Mouse (Mus musculus) left cerebral cortex, postnatal 14 days (tissue): ENCODE measurements around the gene Osbpl8. TPM values are rescaled to one million over a fixed set of nuclear protein-coding genes. Genes with fewer than 3 reads are reported as not detected.

ENCODE experiments used
- DNase-seq, 2 experiments: peaks; one replicate each; pipeline ENCODE4 v3.0.0; 2021 to 2022; ENCODE audit warnings: low spot score in 2 of 2, mixed read lengths in 1 of 2
- intact Hi-C: fragments of 180-260 bp; cut with DNase I; formaldehyde crosslinking; loops from one replicate; pipeline ENCODE4 v1.15.1; 2025
- total RNA-seq, 2 experiments: library from RNA; stranded (reverse); gene quantifications; 2 replicates each; pipeline ENCODE4 v1.2.3; 2021

The Osbpl8 gene
- total RNA-seq, 2 experiments from 2014 or later = 75.1 to 77.7 TPM

- intact Hi-C loops = no loop called here
- DNase-seq = no peak
These were observed 109.0 kb downstream of the Osbpl8 start for GRCm38 (mm10) chr10:111273463-111274088.

- intact Hi-C loops = no loop called here
- no peak for DNase-seq
These were observed 111.3 kb downstream of the Osbpl8 start for GRCm38 (mm10) chr10:111275822-111276221.

GRCm38 (mm10) chr10:111297631-111298030 is 133.1 kb downstream of the Osbpl8 start:
- DNase-seq = no peak
- intact Hi-C loops = loop anchor here (1.0 kb wide), 1 partner anchor 176 kb away; the partner anchor contains the start of gene Nap1l1

- intact Hi-C loops = loop anchor here (1.0 kb wide), 1 partner anchor 175 kb away; the partner anchor contains the start of gene Nap1l1
- DNase-seq = peak; percentile 94 to 96
These were observed 133.9 kb downstream of the Osbpl8 start, which contains the start of gene Bbs10 for GRCm38 (mm10) chr10:111298140-111299098. Gene Bbs10 (plus strand): TSS chr10:111298679.

GRCm38 (mm10) chr10:111299591-111299990 is 135.0 kb downstream of the Osbpl8 start:
- peak in 1 of 2 experiments; percentile 52 for DNase-seq

GRCm38 (mm10) chr10:111301041-111301440 is 136.5 kb downstream of the Osbpl8 start:
- intact Hi-C loops = no loop called here
- DNase-seq = no peak

More at GRCm38 (mm10) chr10:111299591-111299990, 135.0 kb downstream of the Osbpl8 start:
- intact Hi-C loops = no loop called here

GRCm38 (mm10) chr10:111302486-111302885 is 137.9 kb downstream of the Osbpl8 start:
- no peak for DNase-seq
- intact Hi-C loops = no loop called here

GRCm38 (mm10) chr10:111308850-111309501 is 144.4 kb downstream of the Osbpl8 start:
- intact Hi-C loops = loop anchor here (5.0 kb wide), 2 partner anchors 73 to 653 kb away; no protein-coding TSS in a partner anchor
- no peak for DNase-seq

- DNase-seq = no peak
- intact Hi-C loops = no loop called here
These were observed 148.7 kb downstream of the Osbpl8 start for GRCm38 (mm10) chr10:111313282-111313681.

- DNase-seq = peak; percentile 24 to 57
These were observed 150.3 kb downstream of the Osbpl8 start for GRCm38 (mm10) chr10:111314636-111315395.

GRCm38 (mm10) chr10:111315940-111316339 is 151.4 kb downstream of the Osbpl8 start:
- intact Hi-C loops = no loop called here
- DNase-seq = peak in 1 of 2 experiments; percentile 39

More at GRCm38 (mm10) chr10:111314636-111315395, 150.3 kb downstream of the Osbpl8 start:
- intact Hi-C loops = no loop called here

- intact Hi-C loops = no loop called here
- DNase-seq = peak; percentile 66 to 90
These were observed 153.5 kb downstream of the Osbpl8 start for GRCm38 (mm10) chr10:111318021-111318420.

GRCm38 (mm10) chr10:111318805-111319500 is 154.4 kb downstream of the Osbpl8 start:
- DNase-seq = no peak
- intact Hi-C loops = no loop called here

- intact Hi-C loops = no loop called here
- no peak for DNase-seq
These were observed 156.0 kb downstream of the Osbpl8 start for GRCm38 (mm10) chr10:111320579-111320978.

GRCm38 (mm10) chr10:111327957-111328356 is 163.4 kb downstream of the Osbpl8 start:
- DNase-seq = no peak
- intact Hi-C loops = no loop called here

GRCm38 (mm10) chr10:111329326-111329725 is 164.8 kb downstream of the Osbpl8 start:
- intact Hi-C loops = no loop called here
- no peak for DNase-seq

GRCm38 (mm10) chr10:111334902-111335301 is 170.3 kb downstream of the Osbpl8 start:
- no peak for DNase-seq
- intact Hi-C loops = no loop called here
